Mouse (Mus musculus) forebrain, embryonic 14.5 days (tissue): ENCODE measurements around the gene Stk40. TPM values are rescaled to one million over a fixed set of nuclear protein-coding genes. Genes with fewer than 3 reads are reported as not detected.

Source experiments
- ATAC-seq: fragments of 200-750 bp; cut with Nextera tagmentation; 2 replicates; pipeline ENCODE4 v1.8.0; 2017; ENCODE audit warnings: mild to moderate bottlenecking, moderate library complexity
- DNase-seq: peaks from one replicate; pipeline ENCODE4 v3.0.0-alpha.2; 2015; ENCODE audit warnings: low spot score
- H3K27ac ChIP-seq: fragments of 300-500 bp; sonication (generic); 2 replicates; pipeline ENCODE4 v1.5.1; 2014; ENCODE audit warnings: low read depth, mild to moderate bottlenecking, control low read depth, low read length, moderate library complexity
- H3K27me3 ChIP-seq: fragments of 300-500 bp; sonication (generic); replicated peaks from 2 replicates; pipeline ENCODE4 v1.6.1; 2014; ENCODE audit warnings: low read length, control low read depth, mixed read lengths; ENCODE audit not compliant: control insufficient read depth, insufficient read depth
- H3K36me3 ChIP-seq: fragments of 300-500 bp; sonication (generic); 2 replicates; pipeline ENCODE4 v1.6.1; 2014; ENCODE audit warnings: low read length, control low read depth; ENCODE audit not compliant: control insufficient read depth, insufficient read depth
- H3K4me1 ChIP-seq: fragments of 300-500 bp; sonication (generic); 2 replicates; pipeline ENCODE4 v1.6.1; 2014; ENCODE audit warnings: antibody characterized with exemption, low read length, control low read depth; ENCODE audit not compliant: control insufficient read depth, insufficient read depth
- H3K4me2 ChIP-seq: fragments of 300-500 bp; sonication (generic); 2 replicates; pipeline ENCODE4 v1.6.1; 2014; ENCODE audit warnings: mild to moderate bottlenecking, control low read depth, low read length
- H3K4me3 ChIP-seq: fragments of 300-500 bp; sonication (generic); 2 replicates; pipeline ENCODE4 v1.5.1; 2014; ENCODE audit warnings: low read depth, low read length, control low read depth
- H3K9ac ChIP-seq: fragments of 300-500 bp; sonication (generic); 2 replicates; pipeline ENCODE4 v1.6.1; 2014; ENCODE audit warnings: mild to moderate bottlenecking, low read length, control low read depth, moderate library complexity
- H3K9me3 ChIP-seq: fragments of 300-500 bp; sonication (generic); replicated peaks from 2 replicates; pipeline ENCODE4 v1.6.1; 2016; ENCODE audit warnings: low read length, control low read depth, mixed read lengths; ENCODE audit not compliant: control insufficient read depth
- WGBS: fragments of 180-500 bp; shearing (Covaris S2); extraction: QIAGEN DNeasy Blood & Tissue Kit; methylation state at CpG from one replicate; pipeline ENCODE4 v1.1.7; 2014; 5-methylcytosine and 5-hydroxymethylcytosine counted together
- polyA plus RNA-seq: library from polyadenylated mRNA; unstranded; fragments of >200 nt; fragmentation: Nextera tagmentation; extraction: Ambion mirVana; gene quantifications from 2 replicates; pipeline ENCODE4 v1.2.1, GENCODE M21; 2014

Stk40 gene
- polyA plus RNA-seq, 1 experiment from 2014 or later = 22.2 TPM

DNA sequence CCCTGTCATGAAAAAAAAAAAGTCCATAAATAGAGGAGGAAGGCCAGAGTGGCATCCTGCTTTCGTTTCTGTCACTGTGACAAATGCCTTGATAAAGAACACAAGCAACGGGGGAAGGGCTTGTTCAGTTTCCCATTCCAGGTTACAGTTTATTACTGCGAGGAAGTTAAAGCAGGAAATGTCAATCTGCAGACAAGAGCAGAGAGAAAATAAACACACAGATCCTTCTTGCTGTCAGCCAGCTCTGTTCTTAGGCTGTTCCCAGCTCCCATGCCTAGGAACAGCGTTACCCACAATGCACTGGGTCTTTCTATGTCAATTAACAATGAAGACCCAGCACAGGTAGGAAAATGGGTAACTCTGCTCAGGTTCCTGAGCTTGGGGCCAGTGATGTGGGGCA is 51.4 kb downstream of the Stk40 start:
- WGBS = 79% methylated on average over 4 of the region's 4 CpGs
- ATAC-seq (no peak), DNase-seq (peak; percentile 7)
- H3K4me1 ChIP-seq = no peaks in the 10 kb centered on the region
- H3K27ac ChIP-seq = peak overlapping the region; percentile 65; the same call in 1 of the 2 replicates
- H3K27me3 ChIP-seq = peaks cover 4% of the 10 kb centered on the region; the same call in 1 of the 2 replicates
- no peak overlapping the region for H3K4me3 ChIP-seq
- no peak overlapping the region for H3K9ac ChIP-seq
- H3K4me2 ChIP-seq = no peak overlapping the region
- H3K36me3 ChIP-seq = no peaks in the 10 kb centered on the region
- no peaks in the 10 kb centered on the region for H3K9me3 ChIP-seq

DNA sequence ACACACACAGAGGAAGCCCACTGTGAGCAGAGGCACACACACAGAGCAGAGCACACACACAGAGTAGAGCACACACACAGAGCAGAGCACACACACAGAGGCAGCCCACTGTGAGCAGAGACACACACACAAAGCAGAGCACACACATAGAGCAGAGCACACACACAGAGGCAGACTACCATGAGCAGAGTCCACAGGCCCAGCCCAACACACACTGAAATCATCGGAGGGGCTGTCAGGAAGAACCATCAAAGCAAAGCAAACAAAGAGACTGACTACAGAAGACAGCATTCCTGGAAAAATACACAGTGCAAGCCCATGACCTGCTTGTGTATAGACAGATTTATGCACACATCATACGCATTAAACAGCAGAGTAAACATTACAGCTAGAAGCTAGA is 52.1 kb downstream of the Stk40 start:
- Histone ChIP-seq H3K4me2 (no peak overlapping the region), H3K27me3 (no peaks in the 10 kb centered on the region), H3K9ac (no peak overlapping the region), H3K36me3 (no peaks in the 10 kb centered on the region), H3K27ac (peak overlapping the region; percentile 65; the same call in 1 of the 2 replicates), H3K4me3 (no peak overlapping the region), H3K4me1 (no peaks in the 10 kb centered on the region), H3K9me3 (no peaks in the 10 kb centered on the region)
- WGBS = 68% methylated on average over 2 of the region's 2 CpGs
- DNase-seq (no peak), ATAC-seq (no peak)

DNA sequence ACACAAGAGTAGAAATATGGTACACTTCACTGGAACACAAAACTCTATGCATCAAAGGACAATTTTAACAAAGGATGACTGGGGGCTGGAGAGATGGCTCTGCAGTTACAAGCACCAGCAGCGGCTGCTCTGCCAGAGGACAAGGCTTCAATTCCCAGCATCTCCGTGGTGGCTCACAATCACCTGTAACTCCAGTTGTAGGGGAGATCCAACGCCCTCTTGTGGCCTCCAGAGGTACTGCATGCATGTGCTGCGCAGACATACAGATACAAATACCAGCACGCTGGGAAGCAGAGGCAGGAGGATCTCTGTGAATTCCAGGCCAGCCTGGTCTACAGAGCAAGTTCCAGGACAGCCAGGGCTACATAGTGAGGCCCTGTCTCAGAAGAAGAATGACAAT is 52.9 kb downstream of the Stk40 start:
- 53% methylated on average over 5 of the region's 5 CpGs for WGBS
- no peaks in the 10 kb centered on the region for H3K27me3 ChIP-seq
- H3K36me3 ChIP-seq = no peaks in the 10 kb centered on the region
- H3K4me2 ChIP-seq = no peak overlapping the region
- no peak overlapping the region for H3K4me3 ChIP-seq
- no peak for ATAC-seq
- H3K4me1 ChIP-seq = no peaks in the 10 kb centered on the region
- DNase-seq = no peak
- no peak overlapping the region for H3K9ac ChIP-seq
- H3K27ac ChIP-seq = no peak overlapping the region
- no peaks in the 10 kb centered on the region for H3K9me3 ChIP-seq

DNA sequence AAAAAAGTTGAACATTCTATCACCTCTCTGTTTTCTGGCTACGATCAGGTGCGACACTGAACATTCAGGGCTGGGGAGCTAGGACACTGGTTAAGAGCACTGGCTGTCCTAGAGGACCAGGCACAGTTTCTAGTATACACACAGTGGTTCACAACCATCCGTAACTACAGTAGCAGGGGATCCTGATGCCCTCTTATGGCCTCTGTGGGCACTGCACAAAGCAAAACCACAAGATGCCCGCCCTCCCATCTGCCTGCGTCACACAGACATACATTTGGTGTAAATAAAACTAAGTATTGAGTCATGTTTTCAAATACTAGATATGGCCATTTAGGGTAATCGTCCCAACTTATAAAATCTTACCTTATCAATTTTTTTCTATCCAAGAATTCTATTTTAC is 53.8 kb downstream of the Stk40 start:
- Histone ChIP-seq H3K27me3 (no peaks in the 10 kb centered on the region), H3K36me3 (no peaks in the 10 kb centered on the region), H3K9ac (no peak overlapping the region), H3K4me3 (no peak overlapping the region), H3K9me3 (no peaks in the 10 kb centered on the region), H3K4me1 (no peaks in the 10 kb centered on the region), H3K27ac (no peak overlapping the region), H3K4me2 (no peak overlapping the region)
- DNase-seq (no peak), ATAC-seq (no peak)
- 85% methylated on average over 6 of the region's 6 CpGs for WGBS

DNA sequence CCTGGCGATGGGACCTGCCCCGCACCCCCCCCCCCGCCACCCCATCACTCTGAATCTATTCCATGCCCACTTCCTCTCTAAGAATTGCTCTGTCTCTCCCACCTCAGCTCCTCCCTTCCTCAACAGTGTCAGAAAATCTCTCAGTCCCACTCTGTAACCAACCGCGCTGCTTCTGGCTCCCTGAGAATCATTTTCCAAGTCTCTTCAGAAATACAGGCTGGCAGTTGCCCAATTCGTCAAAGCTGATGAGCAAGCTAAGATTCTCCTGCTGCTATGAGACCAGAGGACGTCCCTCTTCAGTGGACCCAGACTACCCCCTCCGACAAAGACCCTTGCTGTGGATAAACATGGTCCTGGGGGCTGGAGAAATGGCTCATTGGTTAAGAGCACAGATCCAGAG is 55.7 kb downstream of the Stk40 start:
- no peak overlapping the region for H3K9ac ChIP-seq
- H3K9me3 ChIP-seq = no peaks in the 10 kb centered on the region
- WGBS = 69% methylated on average over 8 of the region's 8 CpGs
- H3K4me3 ChIP-seq = no peak overlapping the region
- ATAC-seq (no peak), DNase-seq (peak; percentile 19)
- H3K27me3 ChIP-seq = no peaks in the 10 kb centered on the region
- H3K4me1 ChIP-seq = peaks cover 6% of the 10 kb centered on the region
- no peak overlapping the region for H3K27ac ChIP-seq
- no peak overlapping the region for H3K4me2 ChIP-seq
- H3K36me3 ChIP-seq = no peaks in the 10 kb centered on the region

DNA sequence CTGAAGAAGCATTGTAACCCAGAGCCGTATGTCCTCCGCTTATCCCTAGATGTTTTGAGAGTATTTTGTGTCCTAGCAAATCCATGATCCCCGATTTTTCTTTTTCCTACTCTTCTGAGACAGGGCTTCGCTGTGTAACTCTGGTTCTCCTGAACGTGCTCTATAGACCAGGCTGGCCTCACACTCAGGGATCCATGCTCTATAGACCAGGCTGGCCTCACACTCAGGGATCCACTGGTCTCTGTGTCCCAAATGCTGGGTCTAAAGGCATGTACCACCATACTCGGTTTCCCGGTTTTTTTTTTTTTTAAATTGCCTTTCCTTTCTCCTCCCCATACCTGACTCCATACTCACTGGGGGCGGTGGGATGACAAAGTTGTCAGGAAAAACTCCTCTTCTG is 57.2 kb downstream of the Stk40 start:
- Histone ChIP-seq H3K4me3 (no peak overlapping the region), H3K4me2 (no peak overlapping the region), H3K27me3 (no peaks in the 10 kb centered on the region), H3K4me1 (peaks cover 6% of the 10 kb centered on the region), H3K36me3 (peaks cover 7% of the 10 kb centered on the region), H3K9me3 (no peaks in the 10 kb centered on the region), H3K9ac (no peak overlapping the region), H3K27ac (no peak overlapping the region)
- ATAC-seq (no peak), DNase-seq (no peak)
- 87% methylated on average over 8 of the region's 8 CpGs for WGBS

DNA sequence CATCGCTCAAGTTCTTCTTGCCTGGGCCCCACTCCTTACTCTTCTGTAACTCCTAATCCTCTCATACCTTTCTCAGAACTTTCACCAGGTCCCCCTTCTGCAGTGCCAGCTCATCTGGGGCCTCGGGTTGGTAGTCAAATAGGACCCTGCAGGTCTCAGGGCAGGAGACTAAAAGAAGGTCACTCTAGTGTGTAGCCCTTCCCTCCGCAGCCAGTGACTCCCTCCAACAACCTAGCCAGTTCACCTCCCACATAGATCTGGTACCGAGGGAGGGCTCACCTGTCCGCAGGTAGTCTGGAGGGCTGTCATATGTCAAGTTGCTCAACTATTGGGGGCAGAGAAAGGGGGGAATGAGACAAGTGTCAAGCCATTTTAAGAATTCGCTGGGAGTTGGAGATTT is 57.7 kb downstream of the Stk40 start:
- Histone ChIP-seq H3K4me2 (no peak overlapping the region), H3K4me1 (peaks cover 6% of the 10 kb centered on the region), H3K27me3 (no peaks in the 10 kb centered on the region), H3K9me3 (no peaks in the 10 kb centered on the region), H3K36me3 (peaks cover 12% of the 10 kb centered on the region), H3K27ac (no peak overlapping the region), H3K9ac (no peak overlapping the region), H3K4me3 (no peak overlapping the region)
- DNase-seq (no peak), ATAC-seq (no peak)
- WGBS = 87% methylated on average over 6 of the region's 6 CpGs

DNA sequence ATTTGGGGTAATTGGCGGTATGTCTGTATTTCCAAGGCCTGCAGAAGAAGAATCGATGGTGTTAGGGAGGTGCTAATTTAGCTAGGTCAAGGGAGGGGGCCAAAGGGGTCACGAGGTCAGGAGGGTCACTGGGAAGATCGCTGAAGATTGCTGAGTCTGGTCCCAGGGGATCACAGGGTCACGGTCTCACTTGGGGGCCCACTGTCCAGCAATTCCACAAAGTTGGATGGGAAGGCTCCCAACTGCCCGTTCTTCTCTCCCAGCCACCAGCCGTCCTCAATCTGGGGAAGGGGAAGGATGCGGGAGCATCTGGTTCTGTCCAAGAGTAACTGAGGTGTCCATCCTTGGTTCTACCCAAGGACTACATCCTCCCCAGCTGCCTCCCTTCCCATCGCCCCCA is 58.2 kb downstream of the Stk40 start:
- H3K4me2 ChIP-seq = peak overlapping the region; percentile 98; the same call in 1 of the 2 replicates
- no peaks in the 10 kb centered on the region for H3K9me3 ChIP-seq
- DNase-seq (no peak), ATAC-seq (no peak)
- H3K9ac ChIP-seq = no peak overlapping the region; the same call in 1 of the 2 replicates
- H3K27me3 ChIP-seq = no peaks in the 10 kb centered on the region
- peaks cover 17% of the 10 kb centered on the region for H3K36me3 ChIP-seq
- peaks cover 6% of the 10 kb centered on the region for H3K4me1 ChIP-seq
- H3K4me3 ChIP-seq = peak overlapping the region; percentile 47; the same call in 1 of the 2 replicates
- H3K27ac ChIP-seq = no peak overlapping the region
- 78% methylated on average over 8 of the region's 9 CpGs for WGBS

DNA sequence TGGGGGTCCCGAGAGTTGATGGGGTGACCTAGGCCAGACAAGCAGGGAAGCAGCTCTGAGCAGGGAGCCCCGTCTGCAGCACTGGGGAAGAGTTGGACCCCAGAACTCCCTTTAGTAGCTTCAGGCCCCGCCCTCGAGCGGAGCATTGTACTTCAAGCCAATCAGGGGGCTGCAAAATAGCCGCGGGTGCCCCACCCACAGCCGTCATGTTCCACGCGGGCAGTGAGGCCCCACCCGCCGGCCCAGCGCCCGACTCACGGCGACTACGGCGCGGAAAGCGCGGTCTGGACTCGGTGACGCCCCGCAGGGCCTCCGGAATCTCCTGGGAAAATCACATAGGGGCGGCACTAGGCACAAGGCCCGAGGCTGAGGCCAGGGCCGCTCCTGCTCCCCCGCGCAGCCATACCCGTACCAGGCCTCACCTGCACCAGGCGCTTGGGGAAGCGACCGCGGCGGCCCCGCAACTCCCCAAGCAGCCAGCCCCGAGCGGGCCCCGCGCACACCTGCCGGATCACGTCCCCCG is 58.8 kb downstream of the Stk40 start:
- Histone ChIP-seq H3K9me3 (no peaks in the 10 kb centered on the region), H3K4me3 (peak overlapping the region; percentile 47), H3K27ac (no peak overlapping the region), H3K36me3 (peaks cover 22% of the 10 kb centered on the region), H3K4me2 (peak overlapping the region; percentile 98), H3K4me1 (peaks cover 6% of the 10 kb centered on the region), H3K9ac (peak overlapping the region; percentile 82), H3K27me3 (no peaks in the 10 kb centered on the region)
- DNase-seq (peak; percentile 86), ATAC-seq (peak; percentile 95)
- under 1% methylated on average over 44 of the region's 44 CpGs for WGBS
